Mouse (Mus musculus) midbrain, embryonic 15.5 days (tissue): ENCODE data around the gene Ddx42. TPM values are rescaled to one million over a fixed set of nuclear protein-coding genes. Genes with fewer than 3 reads are reported as not detected.
"Not testable (repeated sequence)": the region's sequence is repeated elsewhere in the genome, so short reads cannot be mapped to it uniquely, and the experiment has no call there.

Experiments used
- ATAC-seq: fragments of 200-750 bp; cut with Nextera tagmentation; replicated peaks from 2 replicates; pipeline ENCODE4 v1.8.0; 2017; ENCODE audit warnings: moderate TSS enrichment
- H3K27ac ChIP-seq: fragments of 300-500 bp; sonication (generic); 2 replicates; pipeline ENCODE4 v1.5.1; 2015; ENCODE audit warnings: mild to moderate bottlenecking, inconsistent platforms
- H3K27me3 ChIP-seq: fragments of 300-500 bp; sonication (generic); replicated peaks from 2 replicates; pipeline ENCODE4 v1.6.1; 2015; ENCODE audit warnings: inconsistent platforms
- H3K36me3 ChIP-seq: fragments of 300-500 bp; sonication (generic); replicated peaks from 2 replicates; pipeline ENCODE4 v1.6.1; 2015; ENCODE audit warnings: inconsistent platforms
- H3K4me1 ChIP-seq: fragments of 300-500 bp; sonication (generic); 2 replicates; pipeline ENCODE4 v1.6.1; 2015; ENCODE audit warnings: inconsistent platforms
- H3K4me2 ChIP-seq: fragments of 300-500 bp; sonication (generic); 2 replicates; pipeline ENCODE4 v1.6.1; 2015; ENCODE audit warnings: inconsistent platforms, mild to moderate bottlenecking, moderate library complexity
- H3K4me3 ChIP-seq: fragments of 300-500 bp; sonication (generic); 2 replicates; pipeline ENCODE4 v1.5.1; 2015; ENCODE audit warnings: mild to moderate bottlenecking, inconsistent platforms
- H3K9ac ChIP-seq: fragments of 300-500 bp; sonication (generic); 2 replicates; pipeline ENCODE4 v1.6.1; 2015; ENCODE audit warnings: mild to moderate bottlenecking, inconsistent platforms
- H3K9me3 ChIP-seq: fragments of 300-500 bp; sonication (generic); 2 replicates; pipeline ENCODE4 v1.6.1; 2016; ENCODE audit warnings: inconsistent platforms
- WGBS: fragments of 180-500 bp; shearing (Covaris S2); methylation state at CpG from one replicate; pipeline ENCODE4 v1.1.7; 2015; ENCODE audit warnings: mixed read lengths; 5-methylcytosine and 5-hydroxymethylcytosine counted together
- polyA plus RNA-seq: library from polyadenylated mRNA; unstranded; fragments of >200 nt; fragmentation: Nextera tagmentation; extraction: Ambion mirVana; gene quantifications from 2 replicates; pipeline ENCODE4 v1.2.1, GENCODE M21; 2015

The Ddx42 gene
- polyA plus RNA-seq, 1 experiment from 2014 or later, result 93.6 TPM

- H3K4me2 ChIP-seq, result peak overlapping the region; percentile 56
- H3K27ac ChIP-seq, result no peak overlapping the region
- no peak overlapping the region for H3K9ac ChIP-seq
- peaks cover 1% of the 10 kb centered on the region; the same call in 1 of the 2 replicates for H3K36me3 ChIP-seq
- no peaks in the 10 kb centered on the region for H3K9me3 ChIP-seq
- H3K4me3 ChIP-seq, result peak overlapping the region; percentile 57; the same call in 1 of the 2 replicates
- ATAC-seq, result no peak
- WGBS, result 92% methylated on average over 5 of the region's 5 CpGs
- no peaks in the 10 kb centered on the region for H3K27me3 ChIP-seq
- H3K4me1 ChIP-seq, result peaks cover 12% of the 10 kb centered on the region
Measured at GRCm38 (mm10) chr11:106192241-106192640, 24.5 kb upstream of the Ddx42 start.

DNA sequence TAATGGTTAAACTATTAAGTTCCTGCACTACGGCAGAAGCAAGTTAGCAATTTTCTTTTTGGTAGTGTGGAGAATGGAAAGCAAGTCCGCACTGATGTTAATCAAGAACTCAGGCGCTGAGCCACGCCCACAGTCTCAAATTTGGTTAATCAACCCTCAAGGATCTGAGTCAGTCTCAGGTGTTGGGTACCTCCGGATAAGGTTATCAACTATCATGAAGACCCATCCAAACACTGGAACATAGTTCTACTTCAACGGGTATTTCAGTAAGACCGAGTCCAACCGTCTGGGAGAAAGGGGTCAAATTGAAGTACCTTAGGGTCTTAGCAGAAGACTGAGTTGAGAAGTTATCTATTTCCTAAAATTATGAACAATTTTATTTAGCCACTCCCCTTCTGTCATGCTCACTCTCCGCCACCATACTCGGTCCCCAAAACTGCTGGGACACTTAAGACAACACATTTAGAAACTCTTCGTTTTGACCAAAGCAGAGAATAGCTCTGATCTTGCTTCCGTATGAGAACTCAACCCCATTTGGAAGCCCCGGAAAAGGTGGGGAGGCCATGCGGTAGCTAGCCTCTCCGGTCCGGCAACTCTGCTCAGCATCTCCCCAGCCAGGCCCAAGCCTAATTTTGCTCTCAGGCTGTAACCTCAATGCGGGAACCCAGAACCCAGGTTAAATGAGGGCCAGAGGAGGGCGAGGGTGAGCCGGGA lies 23.9 kb upstream of the Ddx42 start:
- peaks cover 7% of the 10 kb centered on the region for H3K36me3 ChIP-seq
- peak overlapping the region; percentile 89 for H3K27ac ChIP-seq
- H3K9ac ChIP-seq, result peak overlapping the region; percentile 71
- peak overlapping the region; percentile 56 for H3K4me2 ChIP-seq
- H3K4me3 ChIP-seq, result peak overlapping the region; percentile 57
- no peaks in the 10 kb centered on the region for H3K27me3 ChIP-seq
- WGBS, result 12% methylated on average over 19 of the region's 19 CpGs
- H3K9me3 ChIP-seq, result no peaks in the 10 kb centered on the region
- peak; percentile 80; the same call in 1 of the 2 replicates for ATAC-seq
- peaks cover 12% of the 10 kb centered on the region for H3K4me1 ChIP-seq

DNA sequence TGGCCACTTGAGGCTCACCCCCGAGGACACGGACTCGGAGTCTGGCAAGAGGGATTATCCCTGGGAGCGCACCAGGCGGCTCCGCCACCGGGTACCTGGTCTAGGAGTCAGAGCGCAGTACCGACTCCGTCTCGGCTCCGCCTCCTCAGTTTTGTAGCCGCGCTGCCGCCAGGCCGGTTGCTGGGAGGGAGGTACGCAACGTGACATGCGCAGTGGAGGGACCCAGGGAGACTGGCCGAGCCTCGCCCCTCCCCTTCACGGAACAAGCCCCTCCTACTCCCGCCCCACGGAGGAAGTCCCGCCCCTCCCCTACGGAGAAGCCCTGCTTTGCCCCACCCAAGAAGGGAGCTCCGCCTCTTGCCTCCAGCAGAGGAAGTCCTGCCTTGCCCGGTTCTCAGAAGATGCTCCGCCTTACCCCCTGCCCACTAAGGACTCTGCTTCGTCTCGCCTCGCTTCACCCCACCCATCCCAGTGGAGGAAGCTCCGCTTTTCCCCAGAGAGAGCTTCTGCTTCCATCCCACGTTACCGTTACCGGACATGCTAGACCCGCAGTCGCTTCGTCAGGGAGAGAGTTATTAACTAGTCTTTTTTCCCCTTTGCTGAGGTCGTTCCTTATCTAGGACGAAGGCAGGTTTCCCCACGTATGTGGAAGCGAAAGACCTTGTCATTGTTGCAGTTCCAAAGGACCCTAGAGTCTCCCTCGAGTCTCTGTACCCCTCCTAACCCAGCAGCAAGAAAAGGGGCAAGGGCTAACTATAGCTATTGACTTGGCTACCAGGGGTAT lies 23.2 kb upstream of the Ddx42 start:
- Histone ChIP-seq H3K27me3 (no peaks in the 10 kb centered on the region), H3K4me3 (peak overlapping the region; percentile 57), H3K4me2 (peak overlapping the region; percentile 56), H3K4me1 (peaks cover 12% of the 10 kb centered on the region), H3K9ac (peak overlapping the region; percentile 71), H3K36me3 (peaks cover 14% of the 10 kb centered on the region), H3K9me3 (no peaks in the 10 kb centered on the region), H3K27ac (peak overlapping the region; percentile 89)
- peak; percentile 96 for ATAC-seq
- under 1% methylated on average over 44 of the region's 44 CpGs for WGBS

GRCm38 (mm10) chr11:106194155-106194541 lies 22.6 kb upstream of the Ddx42 start:
- H3K4me1 ChIP-seq, result peaks cover 12% of the 10 kb centered on the region
- peak overlapping the region; percentile 68 for H3K9ac ChIP-seq
- no peak for ATAC-seq
- H3K27ac ChIP-seq, result peak overlapping the region; percentile 89
- H3K9me3 ChIP-seq, result no peaks in the 10 kb centered on the region
- H3K4me2 ChIP-seq, result peak overlapping the region; percentile 56
- WGBS, result 50% methylated on average over 3 of the region's 3 CpGs
- no peaks in the 10 kb centered on the region for H3K27me3 ChIP-seq
- H3K36me3 ChIP-seq, result peaks cover 18% of the 10 kb centered on the region
- H3K4me3 ChIP-seq, result peak overlapping the region; percentile 57

DNA sequence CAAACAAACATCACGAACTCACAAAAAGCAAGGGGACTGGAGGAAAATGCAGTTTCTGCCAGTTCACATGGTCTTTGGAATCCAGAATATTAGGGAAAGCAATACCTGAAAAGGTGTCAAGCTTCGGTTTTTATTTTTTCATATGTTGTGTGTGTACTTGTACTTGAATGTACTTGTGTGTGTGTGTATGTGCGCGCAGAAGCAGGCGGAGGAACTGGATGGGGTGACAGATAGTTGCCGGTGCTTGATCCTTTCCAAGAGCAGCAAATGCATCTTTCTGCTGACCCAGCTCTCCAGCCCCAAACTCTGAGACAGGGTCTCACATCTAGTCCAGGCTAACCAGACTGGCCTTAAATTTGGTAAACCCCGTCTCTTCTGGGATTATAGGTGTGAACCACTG lies 21.8 kb upstream of the Ddx42 start:
- Histone ChIP-seq H3K27ac (no peak overlapping the region; the same call in 1 of the 2 replicates), H3K36me3 (peaks cover 18% of the 10 kb centered on the region), H3K4me1 (peaks cover 12% of the 10 kb centered on the region), H3K9me3 (no peaks in the 10 kb centered on the region), H3K27me3 (no peaks in the 10 kb centered on the region), H3K9ac (no peak overlapping the region), H3K4me3 (no peak overlapping the region), H3K4me2 (no peak overlapping the region)
- no peak for ATAC-seq
- WGBS, result 90% methylated on average over 7 of the region's 7 CpGs

DNA sequence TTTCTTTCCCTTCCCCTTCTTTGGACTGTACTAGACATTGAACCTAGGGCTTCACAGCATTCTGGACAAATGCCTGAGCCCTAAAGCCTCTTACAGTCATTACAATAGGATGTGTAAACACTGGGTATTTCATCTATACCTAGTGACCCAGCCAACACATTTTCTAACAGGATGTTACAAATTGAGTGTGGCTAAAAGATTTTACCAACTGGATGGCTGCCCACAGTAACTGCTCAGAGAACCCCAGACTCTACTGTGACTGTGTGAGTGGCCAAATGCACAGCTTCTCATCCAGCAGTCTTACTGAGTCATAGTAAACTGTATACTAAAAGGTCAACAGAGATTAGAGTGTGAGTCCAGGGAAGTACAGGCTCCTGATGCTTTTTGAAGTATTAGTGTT lies 21.4 kb upstream of the Ddx42 start:
- Histone ChIP-seq H3K4me2 (no peak overlapping the region), H3K27me3 (no peaks in the 10 kb centered on the region)
- no peak for ATAC-seq

GRCm38 (mm10) chr11:106198277-106198676 lies 18.4 kb upstream of the Ddx42 start:
- H3K4me2 ChIP-seq, result no peak overlapping the region
- H3K9me3 ChIP-seq, result no peaks in the 10 kb centered on the region
- ATAC-seq, result no peak
- H3K27me3 ChIP-seq, result no peaks in the 10 kb centered on the region
- peaks cover 45% of the 10 kb centered on the region for H3K36me3 ChIP-seq
- H3K27ac ChIP-seq, result no peak overlapping the region
- 94% methylated on average over 4 of the region's 4 CpGs for WGBS
- no peak overlapping the region for H3K4me3 ChIP-seq
- peaks cover 3% of the 10 kb centered on the region; the same call in 1 of the 2 replicates for H3K4me1 ChIP-seq
- H3K9ac ChIP-seq, result no peak overlapping the region

More for the DNA sequence above, 21.4 kb upstream of the Ddx42 start:
- Histone ChIP-seq H3K4me1 (peaks cover 12% of the 10 kb centered on the region), H3K9me3 (no peaks in the 10 kb centered on the region), H3K4me3 (no peak overlapping the region), H3K36me3 (peaks cover 18% of the 10 kb centered on the region), H3K27ac (no peak overlapping the region; the same call in 1 of the 2 replicates), H3K9ac (no peak overlapping the region)

DNA sequence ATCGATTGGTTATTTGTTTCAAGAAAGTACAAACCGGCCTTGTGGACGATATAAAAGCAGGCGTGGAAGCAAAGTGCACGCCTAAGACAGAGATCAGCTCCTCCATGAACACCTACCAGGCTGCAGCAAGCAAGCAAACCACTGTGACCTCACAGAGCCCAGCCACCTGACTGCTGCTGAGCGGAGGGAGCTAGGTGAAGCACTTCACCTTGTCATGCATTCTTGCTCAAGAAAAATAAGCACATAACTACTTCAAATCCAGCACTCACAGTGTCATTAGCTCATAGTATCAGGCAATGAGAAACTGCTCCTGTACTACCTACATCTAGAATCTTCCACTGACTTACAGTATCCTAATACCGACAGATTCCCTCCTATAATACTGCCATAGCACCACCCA lies 16.7 kb upstream of the Ddx42 start:
- H3K4me2 ChIP-seq, ATAC-seq, H3K4me1 ChIP-seq, H3K27me3 ChIP-seq, H3K4me3 ChIP-seq, H3K9me3 ChIP-seq, H3K27ac ChIP-seq, H3K9ac ChIP-seq: not testable (repeated sequence)
- 95% methylated on average over 7 of the region's 7 CpGs for WGBS
- peaks cover 53% of the 10 kb centered on the region for H3K36me3 ChIP-seq

- Histone ChIP-seq H3K9ac (no peak overlapping the region), H3K4me2 (no peak overlapping the region), H3K27me3 (no peaks in the 10 kb centered on the region), H3K4me3 (no peak overlapping the region), H3K36me3 (peaks cover 60% of the 10 kb centered on the region), H3K27ac (no peak overlapping the region), H3K4me1 (no peaks in the 10 kb centered on the region), H3K9me3 (no peaks in the 10 kb centered on the region)
- 91% methylated on average over 6 of the region's 6 CpGs for WGBS
- no peak for ATAC-seq
Measured at GRCm38 (mm10) chr11:106200756-106201155, 16.0 kb upstream of the Ddx42 start.

GRCm38 (mm10) chr11:106201337-106202122 lies 15.2 kb upstream of the Ddx42 start:
- Histone ChIP-seq H3K9me3 (no peaks in the 10 kb centered on the region), H3K36me3 (peaks cover 66% of the 10 kb centered on the region), H3K4me1 (no peaks in the 10 kb centered on the region), H3K4me2 (no peak overlapping the region), H3K27me3 (no peaks in the 10 kb centered on the region), H3K4me3 (no peak overlapping the region), H3K9ac (no peak overlapping the region), H3K27ac (no peak overlapping the region)
- WGBS, result 94% methylated on average over 19 of the region's 19 CpGs
- no peak for ATAC-seq

GRCm38 (mm10) chr11:106202123-106202465 lies 14.6 kb upstream of the Ddx42 start, which contains the start of gene Strada:
Strada (minus strand) TSS chr11:106202168.
- 82% methylated on average over 5 of the region's 5 CpGs for WGBS
- Histone ChIP-seq H3K27ac (no peak within 1 kb of the TSS), H3K4me1 (no peaks in the 10 kb centered on the region), H3K4me2 (no peak within 1 kb of the TSS), H3K4me3 (no peak within 1 kb of the TSS), H3K36me3 (peaks cover 70% of the 10 kb centered on the region), H3K9me3 (no peaks in the 10 kb centered on the region), H3K9ac (no peak within 1 kb of the TSS), H3K27me3 (no peaks in the 10 kb centered on the region)
- ATAC-seq, result no peak

- 93% methylated on average over 8 of the region's 8 CpGs for WGBS
- Histone ChIP-seq H3K9me3 (no peaks in the 10 kb centered on the region), H3K4me2 (no peak overlapping the region), H3K27me3 (no peaks in the 10 kb centered on the region), H3K4me1 (peaks cover 26% of the 10 kb centered on the region), H3K36me3 (peaks cover 39% of the 10 kb centered on the region), H3K9ac (no peak overlapping the region), H3K4me3 (no peak overlapping the region), H3K27ac (no peak overlapping the region)
- ATAC-seq, result no peak
Measured at GRCm38 (mm10) chr11:106212771-106213170, 4.0 kb upstream of the Ddx42 start.
